Mouse (Mus musculus) midbrain, embryonic 12.5 days (tissue): ENCODE measurements at regions not wholly inside any gene's neighbourhood (a gene's known extent, or its start where the extent isn't known, plus 50 kb on each side); places are given as distances from the start of the nearest gene placed in this dataset.

Experiments
- ATAC-seq: fragments of 200-750 bp; cut with Nextera tagmentation; 2 replicates; pipeline ENCODE4 v1.8.0; 2017; ENCODE audit warnings: low read depth, moderate TSS enrichment, moderate library complexity; ENCODE audit not compliant: low FRiP score
- H3K27ac ChIP-seq: fragments of 300-500 bp; sonication (generic); replicated peaks from 2 replicates; pipeline ENCODE4 v1.5.1; 2016; ENCODE audit warnings: mild to moderate bottlenecking
- H3K27me3 ChIP-seq: fragments of 300-500 bp; sonication (generic); 2 replicates; pipeline ENCODE4 v1.6.1; 2016; ENCODE audit warnings: mild to moderate bottlenecking
- H3K36me3 ChIP-seq: fragments of 300-500 bp; sonication (generic); 2 replicates; pipeline ENCODE4 v1.6.1; 2016
- H3K4me1 ChIP-seq: fragments of 300-500 bp; sonication (generic); 2 replicates; pipeline ENCODE4 v1.6.1; 2016
- H3K4me2 ChIP-seq: fragments of 300-500 bp; sonication (generic); replicated peaks from 2 replicates; pipeline ENCODE4 v1.6.1; 2016; ENCODE audit warnings: mild to moderate bottlenecking, moderate library complexity
- H3K4me3 ChIP-seq: fragments of 300-500 bp; sonication (generic); 2 replicates; pipeline ENCODE4 v1.5.1; 2016; ENCODE audit warnings: mild to moderate bottlenecking
- H3K9ac ChIP-seq: fragments of 300-500 bp; sonication (generic); replicated peaks from 2 replicates; pipeline ENCODE4 v1.6.1; 2016; ENCODE audit warnings: mild to moderate bottlenecking, moderate library complexity
- H3K9me3 ChIP-seq: fragments of 300-500 bp; sonication (generic); 2 replicates; pipeline ENCODE4 v1.6.1; 2016; ENCODE audit warnings: mild to moderate bottlenecking
- WGBS: fragments of 180-500 bp; shearing (Covaris S2); methylation state at CpG from one replicate; pipeline ENCODE4 v1.1.7; 2016; 5-methylcytosine and 5-hydroxymethylcytosine counted together

DNA sequence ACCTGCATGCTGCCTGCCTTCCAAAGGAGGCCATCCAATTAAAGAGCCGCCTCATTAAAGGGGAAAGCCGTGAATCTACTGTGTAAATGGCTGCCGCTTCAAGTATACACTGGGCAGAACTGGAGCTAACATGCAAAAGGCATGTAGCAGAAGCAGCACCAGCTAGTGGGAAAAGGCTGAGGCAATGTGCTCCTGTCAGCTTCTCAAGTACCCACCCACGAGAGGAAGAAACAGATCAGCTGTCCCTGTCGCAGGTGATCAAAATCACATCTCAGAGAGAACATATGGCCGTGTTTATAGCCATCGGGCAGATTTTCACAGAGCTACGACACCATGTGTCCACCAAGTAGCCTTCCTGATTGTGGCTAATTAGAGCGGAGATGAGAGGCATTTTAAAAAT lies 440.2 kb downstream of the Rwdd3 start:
- Histone ChIP-seq H3K36me3 (no peaks in the 10 kb centered on the region), H3K9me3 (no peaks in the 10 kb centered on the region), H3K4me3 (no peak overlapping the region), H3K4me2 (no peak overlapping the region), H3K4me1 (peaks cover 8% of the 10 kb centered on the region), H3K27me3 (no peaks in the 10 kb centered on the region), H3K9ac (no peak overlapping the region), H3K27ac (no peak overlapping the region)
- 83% methylated on average over 9 of the region's 9 CpGs for WGBS
- peak; percentile 55 for ATAC-seq

DNA sequence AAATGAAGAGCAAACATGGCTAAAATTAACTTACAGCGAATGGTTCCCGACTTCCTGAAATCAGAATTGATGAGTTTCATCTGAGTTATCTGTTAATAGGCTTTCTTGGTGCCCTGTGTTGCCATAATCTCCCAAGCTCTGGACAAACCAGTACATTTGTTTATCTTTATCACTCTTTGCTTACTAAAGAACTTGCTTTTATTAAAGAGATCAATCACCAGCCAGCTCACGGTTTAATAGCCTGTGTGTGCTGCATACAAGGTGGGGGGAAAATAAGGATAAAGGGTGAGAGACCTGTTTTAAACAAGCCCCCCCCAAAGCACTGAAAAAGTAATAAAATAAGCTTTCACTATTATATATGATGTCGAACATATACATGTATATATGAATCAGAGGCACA lies 441.3 kb downstream of the Rwdd3 start:
- ATAC-seq = no peak
- WGBS = 76% methylated on average over 4 of the region's 4 CpGs
- Histone ChIP-seq H3K9ac (no peak overlapping the region), H3K4me2 (no peak overlapping the region), H3K9me3 (no peaks in the 10 kb centered on the region), H3K4me3 (no peak overlapping the region), H3K4me1 (peaks cover 8% of the 10 kb centered on the region), H3K27ac (no peak overlapping the region), H3K27me3 (no peaks in the 10 kb centered on the region), H3K36me3 (no peaks in the 10 kb centered on the region)

DNA sequence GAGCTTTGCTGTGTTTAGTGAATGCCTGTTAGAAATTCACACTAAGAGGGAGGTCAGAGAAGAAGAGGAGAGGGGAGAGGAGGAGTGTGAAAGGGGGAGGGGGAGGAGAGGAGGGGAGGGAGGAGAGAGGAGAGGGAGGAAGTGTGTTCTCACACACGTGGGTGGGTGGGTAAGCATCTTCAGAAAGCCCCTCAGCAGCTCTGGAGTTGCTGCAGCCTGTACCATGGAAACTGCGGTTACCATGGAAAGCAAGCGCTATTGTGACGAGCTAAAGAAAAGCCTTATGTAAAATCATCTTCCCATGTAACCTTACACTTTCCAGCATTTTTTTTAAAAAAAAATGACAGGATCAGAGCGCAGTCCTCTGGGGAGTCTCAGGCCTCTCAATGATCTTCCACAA lies 441.8 kb downstream of the Rwdd3 start:
- WGBS = 28% methylated on average over 5 of the region's 5 CpGs
- peak; percentile 84 for ATAC-seq
- Histone ChIP-seq H3K4me3 (no peak overlapping the region), H3K4me2 (no peak overlapping the region), H3K9ac (no peak overlapping the region), H3K27ac (no peak overlapping the region), H3K27me3 (no peaks in the 10 kb centered on the region), H3K9me3 (no peaks in the 10 kb centered on the region), H3K36me3 (no peaks in the 10 kb centered on the region), H3K4me1 (peaks cover 8% of the 10 kb centered on the region)

DNA sequence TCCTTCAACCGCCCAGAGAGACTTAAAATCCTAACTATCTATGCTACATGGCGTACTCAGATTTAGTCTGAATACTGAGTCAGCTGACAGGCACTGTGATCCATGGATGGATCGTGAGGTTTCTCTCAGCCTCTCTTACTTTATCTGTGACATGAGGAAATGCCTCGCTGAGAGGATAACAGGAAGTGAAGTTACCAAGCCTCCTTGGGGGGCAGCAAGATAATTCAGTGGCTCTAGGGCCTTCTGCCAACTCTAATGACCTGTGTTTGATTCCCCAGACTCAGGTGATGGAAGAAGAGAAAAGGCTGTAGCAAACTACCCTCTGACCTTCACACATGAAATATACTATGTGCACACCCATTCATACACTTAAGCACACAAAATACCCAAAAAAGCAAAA lies 486.3 kb downstream of the Rwdd3 start:
- Histone ChIP-seq H3K36me3 (no peaks in the 10 kb centered on the region), H3K9ac (no peak overlapping the region), H3K27me3 (no peaks in the 10 kb centered on the region), H3K9me3 (no peaks in the 10 kb centered on the region), H3K27ac (no peak overlapping the region), H3K4me1 (no peaks in the 10 kb centered on the region), H3K4me3 (no peak overlapping the region), H3K4me2 (no peak overlapping the region)
- no peak for ATAC-seq
- WGBS = 89% methylated on average over 4 of the region's 4 CpGs

DNA sequence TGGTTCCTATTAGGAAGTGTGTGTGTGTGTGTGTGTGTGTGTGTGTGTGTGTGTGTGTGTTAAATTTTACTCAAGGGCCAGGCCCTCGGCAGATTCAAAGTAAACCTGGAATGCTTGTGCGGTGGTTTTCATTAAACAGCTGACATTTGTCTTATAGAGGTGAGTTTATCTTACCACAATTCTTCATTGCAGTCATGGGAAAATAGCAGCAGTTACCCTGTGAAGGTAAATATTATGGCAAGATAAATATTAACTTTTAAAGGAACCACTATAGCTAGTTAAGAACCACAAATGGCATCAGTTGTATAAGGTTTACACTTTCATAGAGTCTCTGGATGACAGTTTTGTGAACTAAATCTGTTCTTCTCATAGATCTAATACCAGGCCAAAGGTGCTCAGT lies 495.6 kb downstream of the Rwdd3 start:
- Histone ChIP-seq H3K4me3 (no peak overlapping the region), H3K9me3 (no peaks in the 10 kb centered on the region), H3K27me3 (no peaks in the 10 kb centered on the region), H3K9ac (no peak overlapping the region), H3K36me3 (no peaks in the 10 kb centered on the region), H3K27ac (no peak overlapping the region), H3K4me1 (no peaks in the 10 kb centered on the region), H3K4me2 (no peak overlapping the region)
- WGBS = 80% methylated on average over 2 of the region's 2 CpGs
- ATAC-seq = no peak

DNA sequence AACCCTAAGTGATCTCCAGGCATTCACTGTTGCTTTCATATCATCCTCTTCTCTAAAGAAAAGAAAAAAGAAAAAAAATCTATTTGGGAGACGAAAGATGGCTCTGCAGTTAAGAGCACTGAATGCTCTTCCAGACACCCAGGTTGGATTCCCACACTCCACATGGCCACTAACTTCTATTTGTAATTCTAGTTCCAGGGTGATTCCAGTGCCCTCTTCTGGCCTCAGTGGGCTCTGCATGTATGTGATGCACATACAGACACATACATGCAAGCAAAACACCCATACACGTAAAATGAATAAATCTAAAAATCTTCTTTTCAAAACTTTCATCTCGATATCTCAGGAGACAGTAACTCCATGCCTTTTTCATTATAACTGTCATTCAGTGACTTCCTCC lies 502.8 kb downstream of the Rwdd3 start:
- Histone ChIP-seq H3K9ac (no peak overlapping the region), H3K4me2 (no peak overlapping the region), H3K27ac (no peak overlapping the region), H3K4me3 (no peak overlapping the region), H3K4me1 (no peaks in the 10 kb centered on the region), H3K9me3 (no peaks in the 10 kb centered on the region), H3K27me3 (no peaks in the 10 kb centered on the region), H3K36me3 (no peaks in the 10 kb centered on the region)
- ATAC-seq = no peak
- WGBS = 94% methylated on average over 3 of the region's 3 CpGs

DNA sequence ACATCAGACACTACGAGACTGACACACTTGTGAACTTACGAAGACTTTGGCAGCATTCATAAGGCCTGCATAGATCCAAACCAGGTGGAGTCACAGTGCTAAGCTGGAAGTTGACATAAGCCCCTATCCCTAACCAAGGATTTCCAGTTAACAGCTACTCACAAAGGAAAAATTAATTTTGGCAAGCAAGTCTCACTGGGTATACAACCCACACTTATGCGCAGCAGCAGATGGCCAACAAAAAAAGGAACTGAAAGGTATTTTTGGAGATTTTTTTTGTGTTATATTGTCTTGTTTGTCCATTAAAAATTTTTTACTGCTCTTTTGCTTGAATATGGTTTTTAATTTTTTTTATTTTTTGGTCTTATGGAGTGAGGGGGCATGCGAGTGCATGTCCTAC lies 509.0 kb downstream of the Rwdd3 start:
- Histone ChIP-seq H3K4me3 (no peak overlapping the region), H3K9ac (no peak overlapping the region), H3K9me3 (no peaks in the 10 kb centered on the region), H3K4me1 (no peaks in the 10 kb centered on the region), H3K27me3 (no peaks in the 10 kb centered on the region), H3K27ac (no peak overlapping the region), H3K4me2 (no peak overlapping the region), H3K36me3 (no peaks in the 10 kb centered on the region)
- no peak for ATAC-seq
- 96% methylated on average over 4 of the region's 4 CpGs for WGBS

DNA sequence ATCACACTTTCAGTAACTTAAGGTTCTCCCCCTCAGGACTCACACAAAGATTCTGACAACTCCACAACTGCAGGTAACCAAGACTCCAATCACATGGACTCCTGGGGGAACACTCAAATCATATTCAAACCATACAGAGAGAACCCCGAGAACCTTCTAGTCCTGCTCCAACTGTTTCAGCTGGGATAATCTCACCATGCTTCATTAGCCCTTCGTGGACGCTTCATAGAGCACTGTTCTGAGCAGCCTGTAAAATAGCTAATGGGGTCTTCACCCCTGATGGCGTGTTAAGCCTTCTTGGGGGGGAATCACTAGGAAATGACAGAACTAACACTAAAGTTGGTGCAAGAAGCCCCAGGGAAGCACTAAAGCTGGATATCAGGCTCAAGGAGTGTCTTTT lies 510.7 kb downstream of the Rwdd3 start:
- H3K27ac ChIP-seq = no peak overlapping the region
- no peak for ATAC-seq
- H3K4me3 ChIP-seq = no peak overlapping the region
- no peaks in the 10 kb centered on the region for H3K9me3 ChIP-seq
- H3K4me1 ChIP-seq = no peaks in the 10 kb centered on the region
- WGBS = 63% methylated on average over 4 of the region's 4 CpGs
- H3K9ac ChIP-seq = no peak overlapping the region
- H3K27me3 ChIP-seq = no peaks in the 10 kb centered on the region
- H3K4me2 ChIP-seq = no peak overlapping the region
- H3K36me3 ChIP-seq = no peaks in the 10 kb centered on the region

DNA sequence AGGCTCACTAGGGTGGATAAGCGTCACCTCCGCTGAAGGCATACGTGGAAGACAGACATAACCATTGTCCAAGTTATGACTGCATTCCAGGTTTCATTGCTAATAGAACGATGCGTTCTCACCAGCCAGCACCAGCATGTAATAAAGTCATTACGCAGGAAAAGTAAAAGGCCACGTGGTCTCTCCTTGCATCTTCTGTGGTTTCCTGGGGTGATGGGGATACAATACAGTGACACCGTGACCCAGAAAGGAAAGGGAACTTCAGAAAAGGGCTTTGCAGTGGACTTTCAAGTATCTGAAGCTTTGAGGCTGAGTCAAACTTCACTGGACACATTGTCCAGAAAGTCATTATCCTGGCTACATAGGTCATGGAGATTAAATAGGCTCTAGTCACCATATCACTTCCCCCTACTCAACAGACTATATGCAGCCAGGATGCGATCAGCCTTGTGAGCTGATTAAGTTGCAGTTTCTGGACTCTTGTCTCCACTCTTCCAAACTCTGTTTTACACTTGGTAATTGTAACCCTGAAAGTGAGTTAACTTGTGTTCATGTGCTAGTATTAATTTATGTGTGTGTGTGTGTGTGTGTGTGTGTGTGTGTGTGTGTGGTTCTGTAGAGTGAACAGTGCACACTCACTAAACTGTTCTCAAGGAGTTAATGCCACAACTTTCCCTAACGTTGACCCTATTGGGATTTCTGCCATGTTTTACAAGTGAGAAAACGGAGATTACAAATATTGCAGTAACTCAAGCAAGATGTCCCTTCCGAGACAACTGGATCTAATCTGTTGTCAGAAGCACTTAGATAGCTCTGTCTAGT lies 522.2 kb downstream of the Rwdd3 start:
- ATAC-seq = peak; percentile 55; the same call in 1 of the 2 replicates
- Histone ChIP-seq H3K4me1 (no peaks in the 10 kb centered on the region; the same call in 1 of the 2 replicates), H3K9me3 (no peaks in the 10 kb centered on the region), H3K4me2 (no peak overlapping the region), H3K27me3 (0 out of 2 replicates have a peak, but pooled peaks cover 6% of the 10 kb centered on the region), H3K27ac (no peak overlapping the region), H3K36me3 (no peaks in the 10 kb centered on the region), H3K4me3 (no peak overlapping the region), H3K9ac (no peak overlapping the region)
- WGBS = 48% methylated on average over 12 of the region's 12 CpGs

DNA sequence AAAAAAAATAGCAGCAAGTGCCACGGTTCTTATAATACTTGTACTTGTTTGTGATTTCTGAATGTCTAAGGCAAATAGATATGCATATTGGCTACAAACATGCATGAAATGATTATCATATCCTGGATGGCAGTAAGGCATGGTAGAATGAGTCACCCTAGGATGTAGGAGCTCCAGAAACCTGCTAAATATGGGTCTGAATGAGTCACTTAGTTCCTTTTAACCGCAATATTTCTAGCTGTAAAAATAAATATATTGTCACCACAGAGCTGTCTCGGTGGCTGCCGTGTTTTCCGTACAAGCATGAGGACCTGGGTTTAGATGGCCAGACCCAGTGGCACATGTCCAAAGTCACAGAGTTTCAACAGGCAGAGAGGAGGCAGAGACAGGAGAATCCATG lies 523.1 kb downstream of the Rwdd3 start:
- Histone ChIP-seq H3K9me3 (no peaks in the 10 kb centered on the region), H3K27me3 (0 out of 2 replicates have a peak, but pooled peaks cover 6% of the 10 kb centered on the region), H3K4me3 (no peak overlapping the region), H3K27ac (no peak overlapping the region), H3K4me1 (no peaks in the 10 kb centered on the region; the same call in 1 of the 2 replicates), H3K4me2 (no peak overlapping the region), H3K36me3 (no peaks in the 10 kb centered on the region), H3K9ac (no peak overlapping the region)
- 91% methylated on average over 5 of the region's 5 CpGs for WGBS
- ATAC-seq = no peak

DNA sequence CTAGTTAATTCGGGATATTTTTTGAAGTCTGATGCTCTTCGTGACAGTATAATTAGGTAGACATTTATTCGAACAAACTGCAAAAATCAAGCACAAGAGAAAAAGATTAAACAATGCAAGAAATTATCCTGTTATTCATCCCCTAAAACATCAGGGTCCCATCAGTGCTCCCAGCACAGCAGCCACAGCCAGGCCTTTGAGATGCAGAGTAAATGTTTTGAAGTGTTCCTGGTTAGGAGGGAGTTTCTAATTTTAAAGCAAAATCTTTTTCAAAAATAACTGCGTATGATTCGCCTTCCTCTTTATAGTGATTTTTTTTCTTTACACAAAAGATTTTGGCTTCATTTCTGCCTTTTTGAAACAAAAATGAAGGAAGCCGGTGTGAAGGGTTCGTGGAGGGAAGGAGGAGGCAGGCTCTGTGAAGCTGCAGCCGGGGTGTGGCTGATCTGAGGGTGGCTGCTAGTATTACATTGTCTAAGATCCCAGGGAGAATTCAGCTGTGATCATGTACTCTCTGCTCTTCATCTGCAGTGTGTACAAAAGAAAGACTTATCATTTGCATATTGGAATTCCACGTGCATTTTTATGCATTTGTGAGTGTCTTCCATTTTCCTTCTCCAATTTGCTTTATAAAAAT lies 534.7 kb downstream of the Rwdd3 start:
- no peaks in the 10 kb centered on the region for H3K27me3 ChIP-seq
- no peaks in the 10 kb centered on the region for H3K36me3 ChIP-seq
- H3K4me3 ChIP-seq = no peak overlapping the region
- H3K4me1 ChIP-seq = no peaks in the 10 kb centered on the region
- no peak overlapping the region for H3K4me2 ChIP-seq
- no peaks in the 10 kb centered on the region for H3K9me3 ChIP-seq
- ATAC-seq = no peak
- H3K9ac ChIP-seq = no peak overlapping the region
- no peak overlapping the region; the same call in 1 of the 2 replicates for H3K27ac ChIP-seq
- WGBS = 71% methylated on average over 9 of the region's 9 CpGs

DNA sequence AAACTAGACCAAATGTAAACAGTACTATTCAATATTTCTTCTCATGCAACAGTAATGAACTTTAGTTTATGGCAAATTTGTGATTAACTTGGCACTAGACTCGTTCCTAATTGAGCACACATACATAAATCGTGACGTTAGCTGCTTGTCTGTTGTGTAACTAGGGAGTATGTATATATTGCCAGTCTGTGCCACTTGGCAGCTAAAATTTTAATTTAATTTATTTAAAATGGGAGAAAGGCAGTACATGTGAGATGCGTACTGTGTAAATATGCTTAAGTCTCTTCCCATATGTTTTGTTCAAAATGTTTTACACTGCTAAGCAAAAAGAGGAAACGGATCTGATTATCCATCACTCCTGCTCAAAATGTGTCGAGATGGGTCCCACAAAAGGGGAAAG lies 553.1 kb downstream of the Rwdd3 start:
- Histone ChIP-seq H3K9ac (no peak overlapping the region), H3K27ac (no peak overlapping the region), H3K27me3 (no peaks in the 10 kb centered on the region), H3K9me3 (no peaks in the 10 kb centered on the region), H3K4me2 (no peak overlapping the region), H3K4me1 (no peaks in the 10 kb centered on the region), H3K36me3 (no peaks in the 10 kb centered on the region), H3K4me3 (no peak overlapping the region)
- WGBS = 85% methylated on average over 6 of the region's 6 CpGs
- no peak for ATAC-seq
